Mouse (Mus musculus) kidney, adult 2 months (tissue): ENCODE data around the gene Olfr1510. TPM values are rescaled to one million over a fixed set of nuclear protein-coding genes. Genes with fewer than 3 reads are reported as not detected.
"Not testable (repeated sequence)": the region's sequence is repeated elsewhere in the genome, so short reads cannot be mapped to it uniquely, and the experiment has no call there.

ENCODE experiments used
- DNase-seq: peaks from one replicate; pipeline ENCODE4 v3.0.0; 2021
- H3K27ac ChIP-seq: fragments of 200-500 bp; 2 replicates; pipeline ENCODE4 v1.5.1; 2012; ENCODE audit warnings: low read depth, low read length, control low read depth, inconsistent platforms; ENCODE audit not compliant: insufficient read depth
- H3K27me3 ChIP-seq: fragments of 200-500 bp; replicated peaks from 2 replicates; pipeline ENCODE4 v1.6.1; 2012; ENCODE audit warnings: mild to moderate bottlenecking, moderate library complexity, low read length, inconsistent platforms; ENCODE audit not compliant: control insufficient read depth, insufficient read depth
- H3K36me3 ChIP-seq: fragments of 200-500 bp; 2 replicates; pipeline ENCODE4 v1.6.1; 2012; ENCODE audit warnings: mild to moderate bottlenecking, moderate library complexity, low read length, inconsistent platforms; ENCODE audit not compliant: control insufficient read depth, insufficient read depth
- H3K4me1 ChIP-seq: fragments of 200-500 bp; 2 replicates; pipeline ENCODE4 v1.6.1; 2011; ENCODE audit warnings: low read length; ENCODE audit not compliant: control insufficient read depth, insufficient read depth
- H3K4me3 ChIP-seq: fragments of 200-500 bp; 2 replicates; pipeline ENCODE4 v1.5.1; 2011; ENCODE audit warnings: mild to moderate bottlenecking, low read depth, low read length, control low read depth; ENCODE audit not compliant: insufficient read depth
- CTCF ChIP-seq: fragments of 200-500 bp; conservative IDR thresholded peaks from 2 replicates; pipeline ENCODE4 v1.5.1; 2011; ENCODE audit warnings: low read depth, mild to moderate bottlenecking, control low read depth, low read length, moderate library complexity, mixed read lengths; ENCODE audit not compliant: insufficient read depth, insufficient read length
- POLR2A ChIP-seq: fragments of 200-500 bp; IDR thresholded peaks from one replicate; pipeline ENCODE4 v1.6.1; 2011; ENCODE audit warnings: low read depth, low read length, control low read depth
- WGBS: fragments of 180-500 bp; shearing (Covaris S2); methylation state at CpG from one replicate; pipeline ENCODE4 v1.1.7; 2018; 5-methylcytosine and 5-hydroxymethylcytosine counted together
- polyA plus RNA-seq: library from polyadenylated mRNA; depleted of rRNA; stranded (reverse); fragments of >200 nt; gene quantifications from 2 replicates; pipeline ENCODE4 v1.2.3, GENCODE M21; 2012; rRNA removed

Gene Olfr1510
- polyA plus RNA-seq, result not detected in 2 replicates

GRCm38 (mm10) chr14:52414273-52414672 is at the start of gene Olfr1510:
Gene Olfr1510 (minus strand): TSS chr14:52414373.
- no peak for TF ChIP-seq CTCF
- no peak for TF ChIP-seq POLR2A
- H3K27me3 ChIP-seq, result no peaks in the 10 kb centered on the region
- no peaks in the 10 kb centered on the region for H3K36me3 ChIP-seq
- no peaks in the 10 kb centered on the region for H3K4me1 ChIP-seq
- no peak within 1 kb of the TSS for H3K4me3 ChIP-seq
- 93% methylated on average over 3 of the region's 3 CpGs for WGBS
- no peak for DNase-seq
- H3K27ac ChIP-seq, result no peak within 1 kb of the TSS

GRCm38 (mm10) chr14:52461928-52462327 is 47.8 kb upstream of the Olfr1510 start:
- Histone ChIP-seq H3K27me3 (no peaks in the 10 kb centered on the region), H3K4me3 (no peak overlapping the region), H3K27ac (no peak overlapping the region), H3K4me1 (no peaks in the 10 kb centered on the region), H3K36me3 (no peaks in the 10 kb centered on the region)
- no peak for DNase-seq
- TF ChIP-seq CTCF, result no peak
- no peak for TF ChIP-seq POLR2A

- H3K4me3 ChIP-seq, result no peak overlapping the region
- WGBS, result 76% methylated on average over 8 of the region's 8 CpGs
- TF ChIP-seq POLR2A, result no peak
- no peak for TF ChIP-seq CTCF
- H3K27me3 ChIP-seq, result no peaks in the 10 kb centered on the region
- DNase-seq, result no peak
- H3K36me3 ChIP-seq, result no peaks in the 10 kb centered on the region
- H3K4me1 ChIP-seq, result no peaks in the 10 kb centered on the region
- no peak overlapping the region for H3K27ac ChIP-seq
Measured at GRCm38 (mm10) chr14:52451138-52451537, 37.0 kb upstream of the Olfr1510 start.

- no peak for TF ChIP-seq CTCF
- no peak for TF ChIP-seq POLR2A
- H3K36me3 ChIP-seq, result no peaks in the 10 kb centered on the region
- DNase-seq, result no peak
- no peak within 1 kb of the TSS for H3K27ac ChIP-seq
- H3K27me3 ChIP-seq, result no peaks in the 10 kb centered on the region; the same call in 1 of the 2 replicates
- no peaks in the 10 kb centered on the region for H3K4me1 ChIP-seq
- no peak within 1 kb of the TSS for H3K4me3 ChIP-seq
Measured at GRCm38 (mm10) chr14:52442690-52443089, 28.5 kb upstream of the Olfr1510 start, which contains the start of gene Olfr1509. Gene Olfr1509 (plus strand): TSS chr14:52442990.

- H3K27me3 ChIP-seq, result no peaks in the 10 kb centered on the region
- no peak for TF ChIP-seq POLR2A
- no peak for TF ChIP-seq CTCF
- 92% methylated on average over 1 of the region's 1 CpGs for WGBS
- no peak overlapping the region for H3K4me3 ChIP-seq
- no peaks in the 10 kb centered on the region for H3K4me1 ChIP-seq
- no peaks in the 10 kb centered on the region for H3K36me3 ChIP-seq
- DNase-seq, result no peak
- no peak overlapping the region for H3K27ac ChIP-seq
Measured at GRCm38 (mm10) chr14:52427686-52428085, 13.5 kb upstream of the Olfr1510 start.

GRCm38 (mm10) chr14:52410142-52410919 is 3.8 kb downstream of the Olfr1510 start:
- WGBS, result 62% methylated on average over 7 of the region's 10 CpGs
- not testable (repeated sequence) for DNase-seq, H3K27ac ChIP-seq, H3K4me1 ChIP-seq, H3K36me3 ChIP-seq, H3K4me3 ChIP-seq, H3K27me3 ChIP-seq

- Histone ChIP-seq H3K36me3 (no peaks in the 10 kb centered on the region), H3K27ac (no peak within 1 kb of the TSS), H3K4me3 (no peak within 1 kb of the TSS), H3K4me1 (no peaks in the 10 kb centered on the region), H3K27me3 (no peaks in the 10 kb centered on the region)
- DNase-seq, result no peak
- TF ChIP-seq CTCF (no peak), POLR2A (no peak)
- WGBS, result 79% methylated on average over 4 of the region's 4 CpGs
Measured at GRCm38 (mm10) chr14:52397279-52397678, 16.9 kb downstream of the Olfr1510 start, which contains the start of gene Olfr1511. Gene Olfr1511 (minus strand): TSS chr14:52397379.

GRCm38 (mm10) chr14:52390084-52390848 is 23.9 kb downstream of the Olfr1510 start:
- not testable (repeated sequence) for H3K27me3 ChIP-seq, H3K27ac ChIP-seq, H3K36me3 ChIP-seq, H3K4me1 ChIP-seq, H3K4me3 ChIP-seq
- WGBS, result 68% methylated on average over 9 of the region's 9 CpGs
- DNase-seq, result peak; percentile 1
